Mouse (Mus musculus): ENCODE data around the gene Olfr948. TPM values are rescaled to one million over a fixed set of nuclear protein-coding genes. Genes with fewer than 3 reads are reported as not detected.

Olfr948 gene
- not detected in 2 replicates for polyA plus RNA-seq (2014; fragmentation: Nextera tagmentation; extraction: Ambion mirVana)

DNA sequence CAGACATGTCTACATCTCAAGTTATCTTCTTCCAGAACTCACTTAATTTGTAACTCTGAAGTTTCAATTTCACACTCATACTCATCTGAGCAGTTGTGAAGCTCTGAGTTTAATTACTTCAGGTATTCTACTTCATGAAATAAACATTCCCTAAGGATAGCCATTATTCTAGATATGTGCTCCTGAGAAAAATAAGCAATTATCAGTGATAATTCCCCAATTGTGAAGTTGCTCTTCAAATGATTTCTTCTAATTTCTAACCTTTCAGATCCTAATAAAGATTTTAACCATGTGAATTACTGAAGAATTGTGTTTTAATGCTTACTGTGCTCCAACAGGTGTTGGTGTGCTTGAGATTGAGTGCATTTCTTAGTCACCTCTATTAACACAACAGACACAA lies at the start of gene Olfr948:
Gene Olfr948 (minus strand): TSS at position 101 of the 400 bp plus-strand sequence.
- no peak for DNase-seq (ENCODE audit: low spot score)
- no peak within 1 kb of the TSS for H3K27ac ChIP-seq (ENCODE audit: low read depth)
- no peak within 1 kb of the TSS for H3K4me3 ChIP-seq (ENCODE audit: low read depth, low read length)
- H3K36me3 ChIP-seq (ENCODE audit: control insufficient read depth, insufficient read depth, low read length) = no peaks in the 10 kb centered on the region
- H3K9ac ChIP-seq (ENCODE audit: low read length) = no peak within 1 kb of the TSS
- no peaks in the 10 kb centered on the region for H3K4me1 ChIP-seq (replicated peaks; ENCODE audit: control insufficient read depth, insufficient read depth, low read length)
- H3K9me3 ChIP-seq (ENCODE audit: control insufficient read depth, low read length) = no peaks in the 10 kb centered on the region
- H3K27me3 ChIP-seq (replicated peaks; ENCODE audit: control insufficient read depth, insufficient read depth, low read length) = no peaks in the 10 kb centered on the region
- no peak within 1 kb of the TSS for H3K4me2 ChIP-seq (ENCODE audit: low read length)
- ATAC-seq (replicated peaks; ENCODE audit: low FRiP score, low TSS enrichment, low read depth) = no peak

DNA sequence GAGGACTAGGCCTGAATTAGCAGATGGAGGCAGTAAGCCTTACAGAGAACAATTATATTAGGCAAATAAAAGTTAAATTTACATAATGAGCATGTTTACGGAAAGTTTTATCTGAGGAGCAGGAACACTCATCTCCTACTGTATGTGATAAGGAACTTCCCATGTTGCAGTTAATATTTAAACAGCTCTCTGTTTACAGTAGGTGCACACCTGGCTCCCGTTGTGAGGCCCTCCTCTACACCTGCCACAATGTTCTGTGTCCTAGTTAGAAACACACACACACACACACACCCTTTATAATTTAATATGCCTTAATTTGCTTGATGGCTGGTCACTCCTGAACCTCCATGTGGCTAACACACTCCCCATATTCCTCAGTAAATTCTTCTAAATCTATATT lies 38.7 kb downstream of the Olfr948 start:
- H3K4me3 ChIP-seq (ENCODE audit: low read depth, low read length) = no peak overlapping the region
- H3K9me3 ChIP-seq (ENCODE audit: control insufficient read depth, low read length) = no peaks in the 10 kb centered on the region
- H3K36me3 ChIP-seq (ENCODE audit: control insufficient read depth, insufficient read depth, low read length) = no peaks in the 10 kb centered on the region
- H3K27me3 ChIP-seq (replicated peaks; ENCODE audit: control insufficient read depth, insufficient read depth, low read length) = no peaks in the 10 kb centered on the region
- ATAC-seq (replicated peaks; ENCODE audit: low FRiP score, low TSS enrichment, low read depth) (no peak), DNase-seq (ENCODE audit: low spot score) (no peak)
- no peak overlapping the region for H3K27ac ChIP-seq (ENCODE audit: low read depth)
- 60% methylated on average over 2 of the region's 2 CpGs for WGBS
- H3K4me1 ChIP-seq (replicated peaks; ENCODE audit: control insufficient read depth, insufficient read depth, low read length) = no peaks in the 10 kb centered on the region
- H3K4me2 ChIP-seq (ENCODE audit: low read length) = no peak overlapping the region
- H3K9ac ChIP-seq (ENCODE audit: low read length) = no peak overlapping the region

DNA sequence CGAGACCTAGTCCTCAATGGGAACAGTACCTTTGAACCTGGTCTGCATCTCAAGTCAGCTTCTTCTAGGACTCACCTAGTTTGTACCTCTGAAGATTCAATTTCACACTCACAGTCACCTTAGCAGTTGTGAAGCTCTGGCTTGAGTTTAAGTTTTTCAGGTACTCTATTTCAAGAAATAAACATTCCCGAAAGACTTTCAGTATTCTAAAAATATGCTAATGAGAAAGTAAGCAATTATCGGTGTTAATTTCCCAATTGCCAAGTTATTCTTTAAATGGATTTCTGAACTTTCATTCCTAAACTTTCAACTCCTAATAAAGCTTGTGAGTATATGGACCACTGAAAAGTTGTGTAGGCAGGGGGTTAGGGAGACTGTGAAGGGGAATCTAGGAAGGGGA lies 49.1 kb downstream of the Olfr948 start, which contains the start of gene Olfr945:
Gene Olfr945 (minus strand): TSS at position 101 of the 400 bp plus-strand sequence.
- no peaks in the 10 kb centered on the region for H3K4me1 ChIP-seq (replicated peaks; ENCODE audit: control insufficient read depth, insufficient read depth, low read length)
- no peak for ATAC-seq (replicated peaks; ENCODE audit: low FRiP score, low TSS enrichment, low read depth)
- WGBS = 91% methylated on average over 3 of the region's 3 CpGs

More for the DNA sequence above, 49.1 kb downstream of the Olfr948 start, which contains the start of gene Olfr945:
- H3K9me3 ChIP-seq (ENCODE audit: control insufficient read depth, low read length) = no peaks in the 10 kb centered on the region
- no peak within 1 kb of the TSS for H3K27ac ChIP-seq (ENCODE audit: low read depth)
- no peak for DNase-seq (ENCODE audit: low spot score)
- H3K4me3 ChIP-seq (ENCODE audit: low read depth, low read length) = no peak within 1 kb of the TSS
- no peaks in the 10 kb centered on the region for H3K27me3 ChIP-seq (replicated peaks; ENCODE audit: control insufficient read depth, insufficient read depth, low read length)
- no peaks in the 10 kb centered on the region for H3K36me3 ChIP-seq (ENCODE audit: control insufficient read depth, insufficient read depth, low read length)
- no peak within 1 kb of the TSS for H3K9ac ChIP-seq (ENCODE audit: low read length)
- H3K4me2 ChIP-seq (ENCODE audit: low read length) = no peak within 1 kb of the TSS

Other genes with a start within 250 kb of the Olfr948 start
- not detected in 2 replicates for gene Olfr938, start 247.2 kb downstream of the Olfr948 start, polyA plus RNA-seq (2014; fragmentation: Nextera tagmentation; extraction: Ambion mirVana)
- gene Olfr27, start 197.9 kb downstream of the Olfr948 start, polyA plus RNA-seq (2014; fragmentation: Nextera tagmentation; extraction: Ambion mirVana) = not detected in 2 replicates
- not detected in 2 replicates for gene Olfr943, start 159.7 kb downstream of the Olfr948 start, polyA plus RNA-seq (2014; fragmentation: Nextera tagmentation; extraction: Ambion mirVana)
- not detected in 2 replicates for gene Olfr944, start 124.1 kb downstream of the Olfr948 start, polyA plus RNA-seq (2014; fragmentation: Nextera tagmentation; extraction: Ambion mirVana)
- gene Olfr1537, start 76.1 kb downstream of the Olfr948 start, polyA plus RNA-seq (2014; fragmentation: Nextera tagmentation; extraction: Ambion mirVana) = not detected in 2 replicates
- gene Olfr945, start 49.2 kb downstream of the Olfr948 start, polyA plus RNA-seq (2014; fragmentation: Nextera tagmentation; extraction: Ambion mirVana) = not detected in 2 replicates
- gene Olfr951, start 61.4 kb upstream of the Olfr948 start, polyA plus RNA-seq (2014; fragmentation: Nextera tagmentation; extraction: Ambion mirVana) = not detected in 2 replicates
- not detected in 2 replicates for gene Olfr952, start 101.1 kb upstream of the Olfr948 start, polyA plus RNA-seq (2014; fragmentation: Nextera tagmentation; extraction: Ambion mirVana)
- not detected in 2 replicates for gene Olfr954, start 130.7 kb upstream of the Olfr948 start, polyA plus RNA-seq (2014; fragmentation: Nextera tagmentation; extraction: Ambion mirVana)
- not detected in 2 replicates for gene Olfr955, start 145.9 kb upstream of the Olfr948 start, polyA plus RNA-seq (2014; fragmentation: Nextera tagmentation; extraction: Ambion mirVana)
- not detected in 2 replicates for gene Olfr44, start 167.9 kb upstream of the Olfr948 start, polyA plus RNA-seq (2014; fragmentation: Nextera tagmentation; extraction: Ambion mirVana)
- gene Olfr957, start 189.8 kb upstream of the Olfr948 start, polyA plus RNA-seq (2014; fragmentation: Nextera tagmentation; extraction: Ambion mirVana) = not detected in 2 replicates
- gene Olfr958, start 228.0 kb upstream of the Olfr948 start, polyA plus RNA-seq (2014; fragmentation: Nextera tagmentation; extraction: Ambion mirVana) = not detected in 2 replicates
- gene Olfr959, start 249.5 kb upstream of the Olfr948 start, polyA plus RNA-seq (2014; fragmentation: Nextera tagmentation; extraction: Ambion mirVana) = not detected in 2 replicates

All from intestine, embryonic 14.5 days (tissue).